Mouse (Mus musculus): ENCODE measurements around the gene Bcas2. TPM values are rescaled to one million over a fixed set of nuclear protein-coding genes. Genes with fewer than 3 reads are reported as not detected.

Gene Bcas2
- polyA plus RNA-seq, 2 experiments = 104 to 135 TPM

- no peaks in the 10 kb centered on the region for H3K27me3 ChIP-seq (ENCODE audit: control insufficient read depth, insufficient read depth, low read length)
- peak overlapping the region; percentile 87 for H3K9ac ChIP-seq (replicated peaks)
- H3K36me3 ChIP-seq (replicated peaks; ENCODE audit: control insufficient read depth, insufficient read depth, low read depth) = peaks cover 17% of the 10 kb centered on the region
- DNase-seq (ENCODE audit: low read depth in 3 of 3, low spot score in 3 of 3) (no peak), ATAC-seq (ENCODE audit: insufficient read depth) (no peak)
- WGBS (ENCODE audit: insufficient replicate concordance) = 56% methylated on average over 4 of the region's 4 CpGs
- no peaks in the 10 kb centered on the region for H3K9me3 ChIP-seq (ENCODE audit: control insufficient read depth, low read length)
- H3K27ac ChIP-seq = peak overlapping the region; percentile 100
- TF ChIP-seq EP300 (IDR thresholded peaks at IDR 0.05; ENCODE audit: low read depth) = no peak
- TF ChIP-seq CTCF (IDR thresholded peaks at IDR 0.05; ENCODE audit: low read depth) = no peak
- peak overlapping the region; percentile 87 for H3K4me2 ChIP-seq (ENCODE audit: low read depth)
- H3K4me1 ChIP-seq (replicated peaks; ENCODE audit: control insufficient read depth in 2 of 2, insufficient read depth in 2 of 2, low read length in 1 of 2) = peaks cover 41 to 60% of the 10 kb centered on the region in 2 experiments
- no peak overlapping the region for H3K4me3 ChIP-seq (ENCODE audit: insufficient read depth in 1 of 2, low read depth in 2 of 2, low read length in 2 of 2)
Measured at GRCm38 (mm10) chr3:103128251-103128650, 43.2 kb upstream of the Bcas2 start.

DNA sequence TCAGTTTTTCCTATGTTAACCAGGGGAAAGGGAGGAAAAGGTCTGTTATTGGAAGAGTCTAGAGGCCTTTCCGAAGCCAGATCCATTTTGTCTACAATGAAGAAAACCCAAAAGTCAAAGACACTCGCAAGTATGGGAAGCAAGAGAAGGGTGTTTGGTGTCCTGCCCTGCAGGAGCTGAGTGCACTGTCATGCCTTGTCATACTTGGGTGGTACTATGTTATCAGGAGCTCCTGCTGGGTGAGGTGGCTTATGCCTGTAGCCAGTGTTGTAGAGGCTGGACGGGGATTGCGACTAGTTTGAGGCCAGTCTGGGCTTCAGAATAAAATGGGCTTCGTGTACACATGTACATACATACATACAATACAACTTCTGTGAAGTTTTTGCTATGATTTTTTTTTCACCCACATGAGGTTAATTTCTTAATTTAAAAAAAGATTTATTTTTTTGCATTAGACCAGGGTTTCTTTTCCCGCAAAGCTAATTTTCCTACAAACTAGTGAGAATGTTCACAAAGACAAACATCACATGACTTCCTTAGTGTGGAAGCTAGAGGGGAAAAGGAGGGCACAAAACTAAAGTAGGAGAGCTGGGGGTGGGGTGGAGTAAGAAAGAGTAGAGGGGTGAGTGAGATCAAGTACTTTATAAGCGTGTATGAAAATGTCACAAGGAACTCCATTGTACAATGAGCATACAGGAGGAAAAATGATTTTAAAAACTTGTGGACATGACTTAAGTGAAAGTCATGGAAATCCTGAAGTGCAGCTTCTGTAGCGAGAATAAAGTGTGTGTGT, 41.9 kb upstream of the Bcas2 start:
- Histone ChIP-seq H3K36me3 (replicated peaks; ENCODE audit: control insufficient read depth, insufficient read depth, low read depth) (peaks cover 23% of the 10 kb centered on the region), H3K4me2 (ENCODE audit: low read depth) (peak overlapping the region; percentile 87), H3K9ac (replicated peaks) (peak overlapping the region; percentile 87), H3K4me1 (replicated peaks; ENCODE audit: control insufficient read depth in 2 of 2, insufficient read depth in 2 of 2, low read length in 1 of 2) (peaks cover 41 to 54% of the 10 kb centered on the region in 2 experiments), H3K27ac (peak overlapping the region; percentile 100), H3K9me3 (ENCODE audit: control insufficient read depth, low read length) (no peaks in the 10 kb centered on the region), H3K4me3 (ENCODE audit: insufficient read depth in 1 of 2, low read depth in 2 of 2, low read length in 2 of 2) (peak overlapping the region; percentile 42 to 79), H3K27me3 (ENCODE audit: control insufficient read depth, insufficient read depth, low read length) (no peaks in the 10 kb centered on the region)
- TF ChIP-seq CTCF (IDR thresholded peaks at IDR 0.05; ENCODE audit: low read depth) = 0 out of 2 replicates have a peak, but pooled peaks have one; percentile 13
- TF ChIP-seq EP300 (IDR thresholded peaks at IDR 0.05; ENCODE audit: low read depth) = peak; percentile 91
- peak; percentile 93 for ATAC-seq (ENCODE audit: insufficient read depth)
- 15% methylated on average over 8 of the region's 8 CpGs for WGBS (ENCODE audit: insufficient replicate concordance)
- DNase-seq (ENCODE audit: low read depth in 3 of 3, low spot score in 3 of 3) = peak; percentile 93 to 95 (median 94)

DNA sequence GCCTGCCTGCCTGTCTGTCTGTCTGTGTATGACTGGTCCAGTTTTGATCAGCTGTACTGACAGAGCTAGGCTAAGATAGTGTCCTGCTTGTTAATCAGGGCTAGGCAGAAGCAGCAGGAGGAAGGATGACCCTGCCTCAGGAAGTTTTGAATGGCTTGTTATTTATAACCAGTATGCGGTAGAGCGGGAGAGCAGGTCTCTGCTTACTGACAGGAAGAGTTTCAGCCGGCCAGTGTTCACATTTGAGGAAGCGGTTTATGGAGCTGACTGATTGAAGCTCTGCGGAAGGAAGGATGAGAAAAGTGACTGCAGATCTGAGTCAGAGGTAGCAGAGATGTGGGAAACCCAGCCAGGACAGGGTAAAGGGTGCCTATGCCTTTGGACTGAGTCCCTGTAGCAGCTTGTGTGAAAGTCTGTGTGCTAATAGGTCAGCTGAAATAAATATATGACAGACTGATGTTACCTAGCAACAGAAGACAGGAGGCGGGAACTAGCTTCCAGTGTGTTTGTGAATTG, 41.2 kb upstream of the Bcas2 start:
- H3K4me3 ChIP-seq (ENCODE audit: insufficient read depth in 1 of 2, low read depth in 2 of 2, low read length in 2 of 2) = peak overlapping the region; percentile 65 to 79
- 9% methylated on average over 6 of the region's 6 CpGs for WGBS (ENCODE audit: insufficient replicate concordance)
- no peaks in the 10 kb centered on the region for H3K27me3 ChIP-seq (ENCODE audit: control insufficient read depth, insufficient read depth, low read length)
- TF ChIP-seq CTCF (IDR thresholded peaks at IDR 0.05; ENCODE audit: low read depth) = no peak
- TF ChIP-seq EP300 (IDR thresholded peaks at IDR 0.05; ENCODE audit: low read depth) = peak; percentile 83
- H3K36me3 ChIP-seq (replicated peaks; ENCODE audit: control insufficient read depth, insufficient read depth, low read depth) = peaks cover 23% of the 10 kb centered on the region
- H3K27ac ChIP-seq = peak overlapping the region; percentile 100
- peaks cover 41 to 54% of the 10 kb centered on the region in 2 experiments for H3K4me1 ChIP-seq (replicated peaks; ENCODE audit: control insufficient read depth in 2 of 2, insufficient read depth in 2 of 2, low read length in 1 of 2)
- H3K4me2 ChIP-seq (ENCODE audit: low read depth) = peak overlapping the region; percentile 87
- peak overlapping the region; percentile 87 for H3K9ac ChIP-seq (replicated peaks)
- ATAC-seq (ENCODE audit: insufficient read depth) (peak; percentile 89), DNase-seq (ENCODE audit: low read depth in 3 of 3, low spot score in 3 of 3) (peak; percentile 66 to 73 (median 70))
- no peaks in the 10 kb centered on the region for H3K9me3 ChIP-seq (ENCODE audit: control insufficient read depth, low read length)

- 90% methylated on average over 10 of the region's 10 CpGs for WGBS (ENCODE audit: insufficient replicate concordance)
- no peak overlapping the region; the same call in 1 of the 2 replicates for H3K27ac ChIP-seq
- H3K4me1 ChIP-seq (replicated peaks; ENCODE audit: control insufficient read depth in 2 of 2, insufficient read depth in 2 of 2, low read length in 1 of 2) = peaks cover 33 to 41% of the 10 kb centered on the region in 2 experiments
- H3K9ac ChIP-seq (replicated peaks) = no peak overlapping the region
- peaks cover 37% of the 10 kb centered on the region for H3K36me3 ChIP-seq (replicated peaks; ENCODE audit: control insufficient read depth, insufficient read depth, low read depth)
- no peaks in the 10 kb centered on the region for H3K9me3 ChIP-seq (ENCODE audit: control insufficient read depth, low read length)
- peak overlapping the region in 1 of 2 experiments; percentile 65; a peak in 2 of 4 replicates for H3K4me3 ChIP-seq (ENCODE audit: insufficient read depth in 1 of 2, low read depth in 2 of 2, low read length in 2 of 2)
- no peaks in the 10 kb centered on the region for H3K27me3 ChIP-seq (ENCODE audit: control insufficient read depth, insufficient read depth, low read length)
- ATAC-seq (ENCODE audit: insufficient read depth) (no peak), DNase-seq (ENCODE audit: low read depth in 3 of 3, low spot score in 3 of 3) (no peak)
- peak overlapping the region; percentile 87 for H3K4me2 ChIP-seq (ENCODE audit: low read depth)
- TF ChIP-seq CTCF (IDR thresholded peaks at IDR 0.05; ENCODE audit: low read depth) (no peak), EP300 (IDR thresholded peaks at IDR 0.05; ENCODE audit: low read depth) (no peak)
Measured at GRCm38 (mm10) chr3:103133098-103133497, 38.4 kb upstream of the Bcas2 start.

GRCm38 (mm10) chr3:103136414-103137077, 34.9 kb upstream of the Bcas2 start:
- DNase-seq (ENCODE audit: low read depth in 3 of 3, low spot score in 3 of 3) = no peak
- no peak overlapping the region for H3K4me3 ChIP-seq (ENCODE audit: insufficient read depth in 1 of 2, low read depth in 2 of 2, low read length in 2 of 2)
- no peak overlapping the region for H3K9ac ChIP-seq (replicated peaks)
- no peak overlapping the region for H3K4me2 ChIP-seq (ENCODE audit: low read depth)
- no peaks in the 10 kb centered on the region for H3K9me3 ChIP-seq (ENCODE audit: control insufficient read depth, low read length)
- no peak for ATAC-seq (ENCODE audit: insufficient read depth)
- H3K4me1 ChIP-seq (replicated peaks; ENCODE audit: control insufficient read depth in 2 of 2, insufficient read depth in 2 of 2, low read length in 1 of 2) = peaks cover 22 to 42% of the 10 kb centered on the region in 2 experiments
- no peak for TF ChIP-seq CTCF (IDR thresholded peaks at IDR 0.05; ENCODE audit: low read depth)
- TF ChIP-seq EP300 (IDR thresholded peaks at IDR 0.05; ENCODE audit: low read depth) = no peak
- WGBS (ENCODE audit: insufficient replicate concordance) = 87% methylated on average over 4 of the region's 4 CpGs
- peaks cover 39% of the 10 kb centered on the region for H3K36me3 ChIP-seq (replicated peaks; ENCODE audit: control insufficient read depth, insufficient read depth, low read depth)
- no peaks in the 10 kb centered on the region for H3K27me3 ChIP-seq (ENCODE audit: control insufficient read depth, insufficient read depth, low read length)
- H3K27ac ChIP-seq = no peak overlapping the region

All from liver, embryonic 14.5 days (tissue).